Mouse (Mus musculus): ENCODE data around the gene Sap25. TPM values are rescaled to one million over a fixed set of nuclear protein-coding genes. Genes with fewer than 3 reads are reported as not detected.

Gene Sap25
- polyA plus RNA-seq, 1 experiment from 2014 or later, result 10.7 TPM

- Histone ChIP-seq H3K4me3 (ENCODE audit: low read depth, low read length) (no peak overlapping the region), H3K36me3 (ENCODE audit: control insufficient read depth, insufficient read depth, low read length) (no peaks in the 10 kb centered on the region; the same call in 1 of the 2 replicates), H3K4me1 (replicated peaks; ENCODE audit: control insufficient read depth, insufficient read depth, low read length) (peaks cover 6% of the 10 kb centered on the region; the same call in 1 of the 2 replicates), H3K27me3 (ENCODE audit: control insufficient read depth, insufficient read depth, low read length) (no peaks in the 10 kb centered on the region), H3K27ac (ENCODE audit: low read depth, low read length) (no peak overlapping the region), H3K4me2 (ENCODE audit: low read depth, low read length, severe bottlenecking) (no peak overlapping the region), H3K9ac (ENCODE audit: low read length) (no peak overlapping the region), H3K9me3 (ENCODE audit: control insufficient read depth, low read length) (no peaks in the 10 kb centered on the region)
- ATAC-seq (replicated peaks; ENCODE audit: low FRiP score) (no peak), DNase-seq (ENCODE audit: low spot score) (no peak)
- WGBS, result 93% methylated on average over 8 of the region's 8 CpGs
These were observed 36.7 kb downstream of the Sap25 start for GRCm38 (mm10) chr5:137677859-137678258.

- DNase-seq (ENCODE audit: low spot score), result no peak
- Histone ChIP-seq H3K4me3 (ENCODE audit: low read depth, low read length) (no peak overlapping the region), H3K36me3 (ENCODE audit: control insufficient read depth, insufficient read depth, low read length) (no peaks in the 10 kb centered on the region; the same call in 1 of the 2 replicates), H3K9ac (ENCODE audit: low read length) (no peak overlapping the region), H3K4me2 (ENCODE audit: low read depth, low read length, severe bottlenecking) (no peak overlapping the region), H3K4me1 (replicated peaks; ENCODE audit: control insufficient read depth, insufficient read depth, low read length) (peaks cover 8% of the 10 kb centered on the region; the same call in 1 of the 2 replicates), H3K27me3 (ENCODE audit: control insufficient read depth, insufficient read depth, low read length) (no peaks in the 10 kb centered on the region), H3K27ac (ENCODE audit: low read depth, low read length) (no peak overlapping the region), H3K9me3 (ENCODE audit: control insufficient read depth, low read length) (no peaks in the 10 kb centered on the region)
- no peak for ATAC-seq (replicated peaks; ENCODE audit: low FRiP score)
- 79% methylated on average over 3 of the region's 3 CpGs for WGBS
These were observed 37.6 kb downstream of the Sap25 start for GRCm38 (mm10) chr5:137678736-137679135.

DNA sequence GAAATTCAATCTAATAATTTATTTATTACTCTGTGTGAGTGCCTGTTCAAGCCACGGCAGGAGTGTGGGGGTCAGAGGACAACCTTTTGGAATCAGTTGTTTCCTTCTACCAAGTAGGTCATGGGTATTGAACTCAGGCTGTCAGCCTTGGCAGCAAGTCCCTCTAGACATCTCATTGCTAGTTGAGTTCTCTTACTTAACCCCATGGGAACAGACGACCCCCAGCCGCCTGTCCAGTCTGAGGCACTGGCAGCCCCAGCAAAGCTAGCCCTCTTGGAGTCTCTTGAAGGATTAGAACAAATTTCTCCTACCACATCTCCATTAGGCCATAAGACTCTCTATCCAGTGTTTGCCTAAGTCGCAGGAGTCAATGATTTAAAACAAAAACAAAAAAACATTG, 38.6 kb downstream of the Sap25 start:
- H3K9ac ChIP-seq (ENCODE audit: low read length), result no peak overlapping the region
- no peak overlapping the region for H3K27ac ChIP-seq (ENCODE audit: low read depth, low read length)
- peaks cover 8% of the 10 kb centered on the region; the same call in 1 of the 2 replicates for H3K4me1 ChIP-seq (replicated peaks; ENCODE audit: control insufficient read depth, insufficient read depth, low read length)
- H3K4me3 ChIP-seq (ENCODE audit: low read depth, low read length), result no peak overlapping the region
- WGBS, result 92% methylated on average over 4 of the region's 4 CpGs
- DNase-seq (ENCODE audit: low spot score), result no peak
- H3K4me2 ChIP-seq (ENCODE audit: low read depth, low read length, severe bottlenecking), result no peak overlapping the region
- no peaks in the 10 kb centered on the region for H3K9me3 ChIP-seq (ENCODE audit: control insufficient read depth, low read length)
- no peaks in the 10 kb centered on the region; the same call in 1 of the 2 replicates for H3K36me3 ChIP-seq (ENCODE audit: control insufficient read depth, insufficient read depth, low read length)
- ATAC-seq (replicated peaks; ENCODE audit: low FRiP score), result no peak
- H3K27me3 ChIP-seq (ENCODE audit: control insufficient read depth, insufficient read depth, low read length), result no peaks in the 10 kb centered on the region

DNA sequence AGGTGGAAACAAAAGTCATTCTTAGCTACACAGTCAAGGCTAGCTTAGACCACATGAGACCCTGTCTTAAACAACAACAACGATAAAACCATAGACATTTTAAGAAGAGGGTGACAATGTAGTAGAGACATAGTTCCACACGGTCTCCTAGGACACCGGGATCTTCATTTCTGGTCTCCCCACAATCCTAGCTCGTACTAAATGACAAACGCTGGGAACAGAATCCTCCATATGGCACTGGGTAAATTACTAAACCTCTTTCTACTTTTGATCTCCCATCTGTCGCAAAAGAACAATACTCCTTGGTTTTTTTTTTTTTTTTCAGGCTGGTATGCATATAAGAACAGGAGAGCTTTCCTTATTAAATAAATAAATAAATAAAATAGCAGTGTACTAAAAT, 41.4 kb downstream of the Sap25 start:
- DNase-seq (ENCODE audit: low spot score), result no peak
- H3K4me2 ChIP-seq (ENCODE audit: low read depth, low read length, severe bottlenecking), result peak overlapping the region; percentile 22; the same call in 1 of the 2 replicates
- 88% methylated on average over 6 of the region's 6 CpGs for WGBS

DNA sequence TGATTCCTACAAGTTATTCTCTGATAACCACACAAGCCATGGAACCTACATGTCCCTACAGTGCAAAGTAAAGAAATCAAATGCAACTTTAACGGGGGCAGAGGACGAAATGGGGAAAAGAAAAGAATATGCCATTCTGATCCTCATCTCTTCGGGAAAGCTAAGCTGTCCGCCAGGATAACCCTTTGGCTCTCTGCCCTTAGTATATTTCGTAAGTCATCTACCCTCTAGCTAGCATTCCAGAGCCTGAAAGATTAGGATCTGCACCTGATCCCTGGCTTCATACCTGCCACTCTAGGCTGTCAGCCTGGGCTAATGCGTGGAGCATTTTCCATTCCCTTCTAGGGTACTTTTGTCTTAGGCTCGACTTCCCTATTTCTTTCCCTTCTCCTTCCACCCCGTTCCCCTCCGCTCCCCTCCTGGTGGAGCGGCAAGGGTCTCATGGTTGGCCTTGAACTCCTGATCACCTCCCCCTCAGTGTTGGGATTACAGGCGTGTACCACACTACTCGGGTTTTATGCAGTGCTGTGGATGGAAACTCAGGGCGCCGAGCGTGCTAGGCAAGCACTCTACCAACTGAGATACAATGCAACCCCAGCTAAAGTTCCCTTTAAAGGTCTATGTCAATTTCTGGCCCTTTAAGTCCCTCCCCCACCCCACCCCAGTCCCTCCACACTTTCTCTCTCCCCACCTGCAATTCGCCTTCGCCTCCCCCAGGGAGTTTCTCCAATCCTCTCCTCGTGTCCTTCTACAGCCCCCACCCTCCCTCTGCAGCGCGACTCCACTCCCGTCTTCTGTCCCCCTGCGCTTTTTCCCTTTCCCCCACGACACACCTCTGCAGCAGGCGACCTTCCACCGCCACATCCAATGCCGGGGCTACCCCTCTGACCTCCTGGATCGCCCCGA, 42.5 kb downstream of the Sap25 start:
- Histone ChIP-seq H3K27me3 (ENCODE audit: control insufficient read depth, insufficient read depth, low read length) (no peaks in the 10 kb centered on the region), H3K36me3 (ENCODE audit: control insufficient read depth, insufficient read depth, low read length) (no peaks in the 10 kb centered on the region), H3K4me3 (ENCODE audit: low read depth, low read length) (peak overlapping the region; percentile 69), H3K9me3 (ENCODE audit: control insufficient read depth, low read length) (no peaks in the 10 kb centered on the region), H3K4me1 (replicated peaks; ENCODE audit: control insufficient read depth, insufficient read depth, low read length) (peaks cover 8% of the 10 kb centered on the region; the same call in 1 of the 2 replicates), H3K9ac (ENCODE audit: low read length) (peak overlapping the region; percentile 75), H3K27ac (ENCODE audit: low read depth, low read length) (0 out of 2 replicates have a peak overlapping the region, but pooled peaks have one; percentile 46), H3K4me2 (ENCODE audit: low read depth, low read length, severe bottlenecking) (peak overlapping the region; percentile 89)
- ATAC-seq (replicated peaks; ENCODE audit: low FRiP score) (peak; percentile 10; the same call in 1 of the 2 replicates), DNase-seq (ENCODE audit: low spot score) (no peak)
- WGBS, result 15% methylated on average over 28 of the region's 28 CpGs

More for the DNA sequence above, 41.4 kb downstream of the Sap25 start:
- no peaks in the 10 kb centered on the region for H3K27me3 ChIP-seq (ENCODE audit: control insufficient read depth, insufficient read depth, low read length)
- no peaks in the 10 kb centered on the region for H3K9me3 ChIP-seq (ENCODE audit: control insufficient read depth, low read length)
- peaks cover 8% of the 10 kb centered on the region; the same call in 1 of the 2 replicates for H3K4me1 ChIP-seq (replicated peaks; ENCODE audit: control insufficient read depth, insufficient read depth, low read length)
- no peak overlapping the region for H3K4me3 ChIP-seq (ENCODE audit: low read depth, low read length)
- H3K9ac ChIP-seq (ENCODE audit: low read length), result no peak overlapping the region
- no peak overlapping the region for H3K27ac ChIP-seq (ENCODE audit: low read depth, low read length)
- H3K36me3 ChIP-seq (ENCODE audit: control insufficient read depth, insufficient read depth, low read length), result no peaks in the 10 kb centered on the region
- no peak for ATAC-seq (replicated peaks; ENCODE audit: low FRiP score)

GRCm38 (mm10) chr5:137684294-137685123, 43.4 kb downstream of the Sap25 start, which contains the start of gene Agfg2:
TSS of gene Agfg2 (minus strand) at chr5:137684726.
- Histone ChIP-seq H3K4me1 (replicated peaks; ENCODE audit: control insufficient read depth, insufficient read depth, low read length) (peaks cover 8% of the 10 kb centered on the region; the same call in 1 of the 2 replicates), H3K4me2 (ENCODE audit: low read depth, low read length, severe bottlenecking) (peak within 1 kb of the TSS; percentile 89), H3K27me3 (ENCODE audit: control insufficient read depth, insufficient read depth, low read length) (no peaks in the 10 kb centered on the region), H3K36me3 (ENCODE audit: control insufficient read depth, insufficient read depth, low read length) (no peaks in the 10 kb centered on the region), H3K27ac (ENCODE audit: low read depth, low read length) (0 out of 2 replicates have a peak within 1 kb of the TSS, but pooled peaks have one; percentile 46), H3K9me3 (ENCODE audit: control insufficient read depth, low read length) (no peaks in the 10 kb centered on the region), H3K9ac (ENCODE audit: low read length) (peak within 1 kb of the TSS; percentile 75), H3K4me3 (ENCODE audit: low read depth, low read length) (peak within 1 kb of the TSS; percentile 69)
- under 1% methylated on average over 60 of the region's 62 CpGs for WGBS
- DNase-seq (ENCODE audit: low spot score) (peak; percentile 99), ATAC-seq (replicated peaks; ENCODE audit: low FRiP score) (peak; percentile 98)

DNA sequence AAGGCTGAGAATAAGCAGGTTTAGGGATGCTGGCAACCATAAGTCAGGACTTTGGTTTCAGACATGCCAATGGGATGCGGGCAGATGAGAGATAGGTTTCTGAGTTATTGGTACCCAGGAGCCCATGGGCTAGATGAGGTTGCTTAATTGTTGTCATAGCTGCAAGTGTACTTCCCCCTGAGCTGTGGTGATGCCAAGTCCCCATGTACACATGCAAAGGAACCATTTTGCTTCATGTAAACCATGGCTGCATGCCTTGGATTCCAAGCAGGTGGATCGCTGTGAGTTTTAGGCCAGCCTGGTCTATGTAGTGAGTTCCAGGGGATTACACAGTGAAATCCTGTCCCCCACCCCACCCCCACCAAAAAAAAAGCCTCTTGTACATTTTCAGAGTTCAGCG, 44.5 kb downstream of the Sap25 start:
- 92% methylated on average over 3 of the region's 3 CpGs for WGBS
- no peak overlapping the region for H3K27ac ChIP-seq (ENCODE audit: low read depth, low read length)
- no peak overlapping the region for H3K4me3 ChIP-seq (ENCODE audit: low read depth, low read length)
- H3K4me1 ChIP-seq (replicated peaks; ENCODE audit: control insufficient read depth, insufficient read depth, low read length), result peaks cover 8% of the 10 kb centered on the region; the same call in 1 of the 2 replicates
- H3K27me3 ChIP-seq (ENCODE audit: control insufficient read depth, insufficient read depth, low read length), result no peaks in the 10 kb centered on the region
- no peaks in the 10 kb centered on the region for H3K9me3 ChIP-seq (ENCODE audit: control insufficient read depth, low read length)
- ATAC-seq (replicated peaks; ENCODE audit: low FRiP score) (no peak), DNase-seq (ENCODE audit: low spot score) (no peak)
- no peaks in the 10 kb centered on the region for H3K36me3 ChIP-seq (ENCODE audit: control insufficient read depth, insufficient read depth, low read length)
- H3K4me2 ChIP-seq (ENCODE audit: low read depth, low read length, severe bottlenecking), result no peak overlapping the region
- no peak overlapping the region for H3K9ac ChIP-seq (ENCODE audit: low read length)

DNA sequence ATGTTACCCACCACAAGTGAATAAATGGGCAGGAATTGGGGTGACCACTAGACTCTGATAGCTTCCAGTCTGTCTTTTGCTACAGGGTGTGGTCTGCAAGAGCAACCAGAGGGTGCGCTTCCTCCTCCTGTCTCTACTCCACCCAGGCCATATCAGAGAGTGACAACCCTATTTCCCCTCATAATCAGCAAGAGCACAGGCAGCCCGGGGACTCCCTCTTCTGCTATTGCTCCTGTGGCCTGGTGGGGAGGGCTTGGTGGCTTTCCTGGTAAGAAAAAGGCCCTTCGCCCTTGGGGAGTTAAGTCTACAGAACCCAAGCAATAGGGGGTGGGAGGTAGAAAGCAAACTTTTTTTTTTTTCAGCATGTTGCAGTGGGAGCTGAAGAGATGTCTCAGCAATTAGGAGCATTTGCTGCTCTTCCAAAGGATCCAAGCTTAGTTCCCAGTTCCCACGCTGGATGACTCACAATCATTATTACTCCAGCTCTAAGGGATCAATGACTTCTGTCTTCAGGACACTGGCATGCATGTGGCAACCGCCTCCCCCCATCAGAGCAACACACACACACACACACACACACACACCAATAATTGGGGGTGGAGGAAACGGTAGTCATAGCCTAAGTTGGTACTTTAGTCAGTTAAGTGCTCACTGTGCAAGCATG, 45.1 kb downstream of the Sap25 start:
- H3K9ac ChIP-seq (ENCODE audit: low read length), result no peak overlapping the region
- no peaks in the 10 kb centered on the region for H3K36me3 ChIP-seq (ENCODE audit: control insufficient read depth, insufficient read depth, low read length)
- no peak overlapping the region for H3K4me2 ChIP-seq (ENCODE audit: low read depth, low read length, severe bottlenecking)
- ATAC-seq (replicated peaks; ENCODE audit: low FRiP score) (no peak), DNase-seq (ENCODE audit: low spot score) (no peak)
- H3K27me3 ChIP-seq (ENCODE audit: control insufficient read depth, insufficient read depth, low read length), result no peaks in the 10 kb centered on the region
- no peaks in the 10 kb centered on the region for H3K9me3 ChIP-seq (ENCODE audit: control insufficient read depth, low read length)
- H3K27ac ChIP-seq (ENCODE audit: low read depth, low read length), result peak overlapping the region; percentile 18; the same call in 1 of the 2 replicates
- 83% methylated on average over 6 of the region's 6 CpGs for WGBS
- no peak overlapping the region for H3K4me3 ChIP-seq (ENCODE audit: low read depth, low read length)
- peaks cover 8% of the 10 kb centered on the region; the same call in 1 of the 2 replicates for H3K4me1 ChIP-seq (replicated peaks; ENCODE audit: control insufficient read depth, insufficient read depth, low read length)
